Mouse (Mus musculus): ENCODE data around the gene Spag6l. TPM values are rescaled to one million over a fixed set of nuclear protein-coding genes. Genes with fewer than 3 reads are reported as not detected.

Spag6l gene
- polyA plus RNA-seq, 1 experiment from 2014 or later, result 22.1 TPM

DNA sequence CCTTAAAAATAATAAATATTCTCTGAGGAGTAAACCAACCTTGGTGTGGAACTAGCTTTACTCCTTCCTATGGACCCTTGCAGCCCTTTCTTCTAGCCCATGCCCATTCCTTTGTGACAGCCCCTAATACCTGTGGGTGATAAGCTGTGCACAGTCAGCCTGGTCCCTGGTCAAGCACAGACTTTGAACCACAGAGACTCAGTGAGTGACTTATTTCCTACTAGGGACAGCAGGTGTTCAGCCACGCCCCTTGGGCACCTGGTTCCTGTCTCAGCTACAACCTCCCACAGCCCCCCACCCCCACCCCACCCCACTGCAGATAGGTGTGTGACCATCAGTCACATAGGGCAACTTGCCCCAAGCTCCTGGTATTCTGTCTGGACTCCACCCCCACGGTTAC lies 22.9 kb downstream of the Spag6l start:
- H3K9me3 ChIP-seq (ENCODE audit: control insufficient read depth, low read length), result no peaks in the 10 kb centered on the region
- no peaks in the 10 kb centered on the region for H3K27me3 ChIP-seq (replicated peaks; ENCODE audit: control insufficient read depth, insufficient read depth, low read length)
- no peaks in the 10 kb centered on the region for H3K4me1 ChIP-seq (ENCODE audit: control insufficient read depth, insufficient read depth, low read depth, low read length)
- no peak overlapping the region for H3K4me3 ChIP-seq (ENCODE audit: low read length)
- ATAC-seq, result no peak
- no peaks in the 10 kb centered on the region for H3K36me3 ChIP-seq (ENCODE audit: control insufficient read depth, insufficient read depth, low read length)
- no peak overlapping the region for H3K9ac ChIP-seq (ENCODE audit: low read depth, low read length)
- H3K4me2 ChIP-seq (ENCODE audit: low read length), result no peak overlapping the region
- no peak overlapping the region for H3K27ac ChIP-seq (ENCODE audit: low read depth, low read length)
- 66% methylated on average over 2 of the region's 2 CpGs for WGBS

Other genes starting within 250 kb of the Spag6l start
- 15.8 and 16.7 TPM in 2 replicates for gene Fgd4, start 228.9 kb downstream of the Spag6l start, polyA plus RNA-seq (2015; fragmentation: Nextera tagmentation; extraction: Ambion mirVana)
- gene Olfr19, start 153.1 kb downstream of the Spag6l start, polyA plus RNA-seq (2015; fragmentation: Nextera tagmentation; extraction: Ambion mirVana), result not detected in 2 replicates
- not detected in 2 replicates for gene Igll1, start 34.5 kb upstream of the Spag6l start, polyA plus RNA-seq (2015; fragmentation: Nextera tagmentation; extraction: Ambion mirVana)
- 63.1 and 74.5 TPM in 2 replicates for gene Top3b, start 41.3 kb upstream of the Spag6l start, polyA plus RNA-seq (2015; fragmentation: Nextera tagmentation; extraction: Ambion mirVana)
- 0.85 and 1.3 TPM in 2 replicates for gene Vpreb1, start 41.4 kb upstream of the Spag6l start, polyA plus RNA-seq (2015; fragmentation: Nextera tagmentation; extraction: Ambion mirVana)
- gene Ppm1f, start 67.0 kb upstream of the Spag6l start, polyA plus RNA-seq (2015; fragmentation: Nextera tagmentation; extraction: Ambion mirVana), result 25.7 and 33.8 TPM in 2 replicates
- 183 and 184 TPM in 2 replicates for gene Mapk1, start 153.9 kb upstream of the Spag6l start, polyA plus RNA-seq (2015; fragmentation: Nextera tagmentation; extraction: Ambion mirVana)
- 104 and 114 TPM in 2 replicates for gene Ypel1, start 240.2 kb upstream of the Spag6l start, polyA plus RNA-seq (2015; fragmentation: Nextera tagmentation; extraction: Ambion mirVana)